ENCODE assay signal across 8 mouse cellular contexts in the genomic region with DNA sequence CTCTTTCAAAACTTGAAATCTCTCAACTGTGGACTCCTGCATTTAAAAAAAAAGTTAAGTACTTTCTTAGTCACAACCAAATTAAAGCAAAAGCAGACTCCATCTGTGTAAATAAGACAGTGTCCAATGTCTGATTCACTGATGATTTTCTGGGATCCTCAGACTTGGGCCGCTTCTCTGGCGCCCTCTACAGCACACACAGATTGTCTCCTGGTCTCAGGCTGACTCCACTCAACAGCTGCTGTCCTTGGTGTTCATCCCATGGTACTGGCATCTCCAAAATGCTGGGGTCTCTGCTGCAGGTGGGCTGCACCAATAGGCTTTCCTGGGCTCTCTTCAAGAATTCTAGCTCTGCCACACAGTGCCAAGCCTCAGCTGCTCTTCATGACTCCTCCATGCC. TPM values are rescaled to one million over a fixed set of nuclear protein-coding genes. Genes with fewer than 3 reads are reported as not detected.
DNase-seq lines count a peak whose midpoint lies in the region; ATAC-seq and TF ChIP-seq lines count a peak whose summit lies in the region.

No protein-coding gene starts in this region.

- ATAC-seq in cerebellum, adult (ENCODE audit: insufficient number of reproducible peaks, low FRiP score, low TSS enrichment): no peak

- WGBS in lung, adult 2 months: 14% methylated on average over 2 of the region's 2 CpGs

- no peak for TF ChIP-seq POLR2A in testis, adult 2 months (IDR thresholded peaks at IDR 0.05; ENCODE audit: control insufficient read depth, low read depth, low read length)
- TF ChIP-seq POLR2A in cortical plate, adult 2 months (IDR thresholded peaks at IDR 0.05; ENCODE audit: extremely low read depth, insufficient read depth, low read length): no peak
- no peak for TF ChIP-seq POLR2A in lung, adult 2 months (IDR thresholded peaks at IDR 0.05; ENCODE audit: borderline replicate concordance, extremely low read depth, low read depth, low read length)

- no peaks in the 10 kb centered on the region for H3K36me3 ChIP-seq in testis, adult 2 months (ENCODE audit: control insufficient read depth, insufficient read depth, low read length)
- no peaks in the 10 kb centered on the region; the same call in 1 of the 2 replicates for H3K36me3 ChIP-seq in splenic B cell, adult 2 months (ENCODE audit: control insufficient read depth, insufficient read depth, low read length, poor library complexity, severe bottlenecking)

- peak; percentile 41 for DNase-seq in cerebellum, adult 11 months
- DNase-seq in testis, postnatal 14 days (ENCODE audit: low spot score): no peak
- DNase-seq in kidney, adult 8-10 months: peak; percentile 33 to 66
- no peak for DNase-seq in lung, adult 2 months
- peak; percentile 54 for DNase-seq in splenic B cell, adult 2 months (ENCODE audit: low read depth, low spot score)

- no peaks in the 10 kb centered on the region for H3K4me1 ChIP-seq in testis, adult 2 months (ENCODE audit: control insufficient read depth, insufficient read depth, low read length)
- H3K4me1 ChIP-seq in cortical plate, adult 2 months (ENCODE audit: control insufficient read depth, insufficient read depth, low read length): no peaks in the 10 kb centered on the region
- H3K4me1 ChIP-seq in lung, adult 2 months (ENCODE audit: control insufficient read depth, insufficient read depth, low read length): no peaks in the 10 kb centered on the region

- no peaks in the 10 kb centered on the region for H3K27me3 ChIP-seq in testis, adult 2 months (ENCODE audit: control insufficient read depth, insufficient read depth, low read length)
- H3K27me3 ChIP-seq in splenic B cell, adult 2 months (ENCODE audit: control insufficient read depth, insufficient read depth, low read length, poor library complexity, severe bottlenecking): no peaks in the 10 kb centered on the region

- TF ChIP-seq CTCF in testis, adult 2 months (IDR thresholded peaks at IDR 0.05; ENCODE audit: control insufficient read depth, insufficient read depth, insufficient replicate concordance, low read depth, low read length): peak; percentile 68; the same call in 1 of the 2 replicates
- TF ChIP-seq CTCF in cortical plate, adult 2 months (IDR thresholded peaks at IDR 0.05; ENCODE audit: extremely low read depth, insufficient read depth, low read length): peak; percentile 76
- peak; percentile 78 for TF ChIP-seq CTCF in lung, adult 2 months (IDR thresholded peaks at IDR 0.05; ENCODE audit: insufficient read depth, low read length)

- H3K27ac ChIP-seq in testis, adult 2 months (ENCODE audit: control insufficient read depth, insufficient read depth, low read depth, low read length): no peak overlapping the region
- H3K27ac ChIP-seq in cortical plate, adult 2 months (ENCODE audit: insufficient read depth, low read length): no peak overlapping the region

- H3K4me3 ChIP-seq in testis, adult 2 months (ENCODE audit: control insufficient read depth, low read depth, low read length): no peak overlapping the region
- no peak overlapping the region for H3K4me3 ChIP-seq in cortical plate, adult 2 months (ENCODE audit: insufficient read depth, low read length)
- H3K4me3 ChIP-seq in lung, adult 2 months (replicated peaks; ENCODE audit: extremely low read depth, low read depth, low read length): no peak overlapping the region

RNA-seq across cellular contexts. Expression of a gene that starts 24.5 kb away (rescaled TPM):
- 65.0 and 68.5 TPM in 2 replicates for polyA plus RNA-seq in testis, adult 2 months (2012; rRNA removed)
- polyA plus RNA-seq in cortical plate, adult 2 months (2012; rRNA removed): 264 and 280 TPM in 2 replicates
- polyA plus RNA-seq in lung, adult 2 months (2012; rRNA removed): 83.2 and 101 TPM in 2 replicates

RNA-seq across cellular contexts. Expression of a gene that starts 36.6 kb away (rescaled TPM):
- polyA plus RNA-seq in testis, adult 2 months (2012; rRNA removed): 8.9 and 9.0 TPM in 2 replicates
- 55.4 and 55.9 TPM in 2 replicates for polyA plus RNA-seq in cortical plate, adult 2 months (2012; rRNA removed)
- 70.0 and 78.3 TPM in 2 replicates for polyA plus RNA-seq in lung, adult 2 months (2012; rRNA removed)

RNA-seq across cellular contexts. Expression of a gene that starts 38.1 kb away (rescaled TPM):
- 5.1 and 7.9 TPM in 2 replicates for polyA plus RNA-seq in testis, adult 2 months (2012; rRNA removed)
- polyA plus RNA-seq in cortical plate, adult 2 months (2012; rRNA removed): 52.2 and 52.7 TPM in 2 replicates
- 231 and 262 TPM in 2 replicates for polyA plus RNA-seq in lung, adult 2 months (2012; rRNA removed)

RNA-seq across cellular contexts. Expression of a gene that starts 39.0 kb away (rescaled TPM):
- 19.5 and 21.1 TPM in 2 replicates for polyA plus RNA-seq in testis, adult 2 months (2012; rRNA removed)
- polyA plus RNA-seq in cortical plate, adult 2 months (2012; rRNA removed): 0.86 and 1.3 TPM in 2 replicates
- polyA plus RNA-seq in lung, adult 2 months (2012; rRNA removed): 0.40 and 0.78 TPM in 2 replicates

RNA-seq across cellular contexts. Expression of a gene that starts 53.0 kb away (rescaled TPM):
- polyA plus RNA-seq in testis, adult 2 months (2012; rRNA removed): 6.4 and 9.3 TPM in 2 replicates
- 19.0 and 20.7 TPM in 2 replicates for polyA plus RNA-seq in cortical plate, adult 2 months (2012; rRNA removed)
- 7.7 and 22.4 TPM in 2 replicates for polyA plus RNA-seq in lung, adult 2 months (2012; rRNA removed)

Comparison
In these comparisons a context has a peak if more than half of its experiments do, and no peak if none do; other contexts are left out.
1. DNase-seq: peak in cerebellum, adult 11 months (single experiment), kidney, adult 8-10 months (2 of 2) and splenic B cell, adult 2 months (single experiment); none in testis, postnatal 14 days (single experiment) and lung, adult 2 months (single experiment).
2. Peak in every context shown above with its lines, with median percentiles within 50 percentile points of each other: CTCF ChIP-seq.